Mouse (Mus musculus) kidney, adult 2 months (tissue): ENCODE measurements around the gene 1520401A03Rik.

Source experiments
- CTCF ChIP-seq: fragments of 200-500 bp; conservative IDR thresholded peaks from 2 replicates; pipeline ENCODE4 v1.5.1; 2011; ENCODE audit warnings: low read depth, mild to moderate bottlenecking, control low read depth, low read length, moderate library complexity, mixed read lengths; ENCODE audit not compliant: insufficient read depth, insufficient read length
- POLR2A ChIP-seq: fragments of 200-500 bp; IDR thresholded peaks from one replicate; pipeline ENCODE4 v1.6.1; 2011; ENCODE audit warnings: low read depth, low read length, control low read depth

GRCm38 (mm10) chr17:23722376-23723125 is at the start of gene 1520401A03Rik:
- no peak for TF ChIP-seq POLR2A
- no peak for TF ChIP-seq CTCF
